Mouse (Mus musculus): ENCODE data around the gene Lcn2.

DNA sequence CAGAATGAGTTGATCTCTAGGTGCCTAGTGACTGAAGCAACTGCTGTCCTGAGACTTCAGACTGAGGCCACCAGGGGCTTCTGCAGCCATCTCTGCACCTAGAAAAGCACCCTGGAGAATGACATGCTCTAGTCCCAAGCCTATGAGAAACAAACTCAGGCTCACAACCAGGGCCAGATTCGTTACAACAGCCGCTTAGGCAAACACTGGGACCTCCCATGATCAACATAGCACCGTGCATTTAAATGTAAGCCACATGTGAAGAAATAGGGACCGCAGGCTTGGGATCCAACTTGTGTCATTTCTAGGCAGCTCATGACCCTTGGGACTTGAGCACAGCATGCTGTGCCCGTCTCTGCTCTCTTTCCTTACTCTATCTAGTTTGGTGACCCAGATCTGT lies 39.7 kb upstream of the Lcn2 start:
- TF ChIP-seq SIN3A (IDR thresholded peaks at IDR 0.05; ENCODE audit: low read length) (no peak), RCOR1 (conservative IDR thresholded peaks at IDR 0.05; ENCODE audit: low read depth, low read length) (no peak), MAZ (IDR thresholded peaks at IDR 0.05; ENCODE audit: low read depth, low read length) (no peak), TBP (conservative IDR thresholded peaks at IDR 0.05; ENCODE audit: low read depth, low read length) (no peak), ZMIZ1 (IDR thresholded peaks at IDR 0.05; ENCODE audit: low read depth, low read length) (no peak), GABPA (IDR thresholded peaks at IDR 0.05; ENCODE audit: insufficient replicate concordance, low read depth, low read length) (no peak), CTCF (conservative IDR thresholded peaks at IDR 0.05 in 1 of 2, IDR thresholded peaks at IDR 0.05 in 1 of 2; ENCODE audit: low read depth in 2 of 2, low read length in 2 of 2) (no peak), MXI1 (IDR thresholded peaks at IDR 0.05; ENCODE audit: low read depth, low read length) (no peak), POLR2A (IDR thresholded peaks at IDR 0.05; ENCODE audit: low read depth, low read length) (no peak), MAFK (IDR thresholded peaks at IDR 0.05; ENCODE audit: insufficient replicate concordance, low read length) (no peak), PAX5 (IDR thresholded peaks at IDR 0.05; ENCODE audit: low read length) (no peak), HCFC1 (IDR thresholded peaks at IDR 0.05; ENCODE audit: low read depth, low read length) (no peak)
